Mouse (Mus musculus): ENCODE data around the gene Pgam2.

GRCm38 (mm10) chr11:5801511-5801910 is 2.0 kb downstream of the Pgam2 start:
- TF ChIP-seq GATA1 (IDR thresholded peaks at IDR 0.05; ENCODE audit: borderline replicate concordance, low read length) (no peak), FLI1 (IDR thresholded peaks at IDR 0.05; ENCODE audit: low read length) (no peak)
